Mouse (Mus musculus) myocyte (in vitro differentiated cells): ENCODE results near the gene Uggt1. TPM values are rescaled to one million over a fixed set of nuclear protein-coding genes. Genes with fewer than 3 reads are reported as not detected.

Experiments
- H3K27me3 ChIP-seq: one replicate; pipeline ENCODE4 v1.6.1; 2011; ENCODE audit not compliant: control insufficient read depth, insufficient read depth, insufficient read length
- H3K36me3 ChIP-seq: one replicate; pipeline ENCODE4 v1.6.1; 2011; ENCODE audit not compliant: control insufficient read depth, insufficient read depth
- H3K4me2 ChIP-seq: one replicate; pipeline ENCODE4 v1.6.1; 2011; ENCODE audit warnings: low read depth, control low read depth
- H3K4me3 ChIP-seq: one replicate; pipeline ENCODE4 v1.5.1; 2011; ENCODE audit warnings: mild to moderate bottlenecking, control low read depth, moderate library complexity
- H3K79me2 ChIP-seq: one replicate; pipeline ENCODE4 v1.6.1; 2011; ENCODE audit not compliant: control insufficient read depth, insufficient read depth
- H3ac ChIP-seq: one replicate; pipeline ENCODE4 v1.6.1; 2011; ENCODE audit not compliant: control insufficient read depth, insufficient read length
- CEBPB ChIP-seq: IDR thresholded peaks from 2 replicates; pipeline ENCODE4 v1.6.1; 2011; ENCODE audit warnings: mild to moderate bottlenecking, moderate library complexity; ENCODE audit not compliant: poor library complexity, insufficient read depth, severe bottlenecking
- E2F4 ChIP-seq: IDR thresholded peaks from one replicate; pipeline ENCODE4 v1.6.1; 2011; ENCODE audit warnings: mild to moderate bottlenecking, control low read depth, moderate library complexity; ENCODE audit not compliant: insufficient read depth
- MAX ChIP-seq: IDR thresholded peaks from one replicate; pipeline ENCODE4 v1.6.1; 2011; ENCODE audit warnings: low read depth, mild to moderate bottlenecking, control low read depth
- MYOD1 ChIP-seq, 3 experiments: IDR thresholded peaks; one replicate each; pipeline ENCODE4 v1.6.1; 2011; ENCODE audit warnings: control low read depth in 2 of 3, low read depth in 2 of 3, mild to moderate bottlenecking in 2 of 3, moderate library complexity in 1 of 3; ENCODE audit not compliant: insufficient read length in 2 of 3, control insufficient read depth in 1 of 3
- MYOG ChIP-seq, 3 experiments: IDR thresholded peaks; one replicate each; pipeline ENCODE4 v1.6.1; 2011; ENCODE audit warnings: control low read depth in 2 of 3, low read depth in 2 of 3, mild to moderate bottlenecking in 2 of 3; ENCODE audit not compliant: insufficient read length in 2 of 3, control insufficient read depth in 1 of 3, insufficient read depth in 1 of 3
- POLR2A ChIP-seq: IDR thresholded peaks from one replicate; pipeline ENCODE4 v1.6.1; 2011; ENCODE audit warnings: low read depth, mild to moderate bottlenecking, control low read depth, moderate library complexity; ENCODE audit not compliant: insufficient read length
- POLR2AphosphoS2 ChIP-seq: IDR thresholded peaks from one replicate; pipeline ENCODE4 v1.6.1; 2011; ENCODE audit warnings: low read depth, control low read depth; ENCODE audit not compliant: insufficient read length
- REST ChIP-seq: IDR thresholded peaks from one replicate; pipeline ENCODE4 v1.6.1; 2011; ENCODE audit warnings: mild to moderate bottlenecking, control low read depth, moderate library complexity; ENCODE audit not compliant: insufficient read depth, insufficient read length
- SRF ChIP-seq: IDR thresholded peaks from one replicate; pipeline ENCODE4 v1.6.1; 2011; ENCODE audit warnings: low read depth; ENCODE audit not compliant: control insufficient read depth, insufficient read length
- TCF12 ChIP-seq: IDR thresholded peaks from one replicate; pipeline ENCODE4 v1.6.1; 2011; ENCODE audit warnings: mild to moderate bottlenecking, control low read depth; ENCODE audit not compliant: poor library complexity, insufficient read depth, severe bottlenecking
- TCF3 ChIP-seq: IDR thresholded peaks from one replicate; pipeline ENCODE4 v1.6.1; 2011; ENCODE audit warnings: low read depth, control low read depth; ENCODE audit not compliant: insufficient read length
- USF1 ChIP-seq: IDR thresholded peaks from one replicate; pipeline ENCODE4 v1.6.1; 2011; ENCODE audit warnings: low read depth, mild to moderate bottlenecking, control low read depth, moderate library complexity
- polyA plus RNA-seq: library from polyadenylated mRNA; unstranded; fragments of >200 nt; fragmentation: generic; extraction: Trizol; gene quantifications from one replicate; pipeline ENCODE4 v1.2.1, GENCODE M21; 2012; ENCODE audit warnings: missing spikeins

Gene Uggt1
- polyA plus RNA-seq, 1 experiment, result 24.3 TPM

DNA sequence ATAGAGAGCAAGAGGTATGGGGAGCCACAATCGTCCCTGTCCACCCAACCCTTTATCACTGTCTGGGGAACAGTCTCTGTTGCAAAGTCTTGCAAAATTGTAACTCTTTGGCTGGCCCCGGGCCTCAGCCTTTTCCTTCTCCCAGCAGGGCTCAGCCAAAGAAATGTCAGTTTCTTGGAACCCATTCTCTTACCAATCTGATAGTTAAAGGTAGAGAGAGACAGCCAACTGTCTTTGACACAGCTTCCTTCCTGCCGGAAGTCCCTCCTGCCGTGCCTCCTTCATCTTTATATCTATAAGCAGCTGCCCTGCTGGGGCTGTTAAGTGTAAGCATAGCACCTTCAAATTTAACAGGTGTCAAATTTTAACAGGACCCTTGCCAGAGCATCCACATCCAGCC is 113.4 kb downstream of the Uggt1 start:
- Histone ChIP-seq H3K4me2 (no peak overlapping the region), H3K36me3 (no peaks in the 10 kb centered on the region), H3K79me2 (no peaks in the 10 kb centered on the region), H3K27me3 (no peaks in the 10 kb centered on the region), H3ac (no peak overlapping the region), H3K4me3 (no peak overlapping the region)
- TF ChIP-seq POLR2AphosphoS2, result no peak
- peak; percentile 34; the same call in 1 of the 2 replicates for TF ChIP-seq CEBPB
- no peak for TF ChIP-seq MYOD1 (IDR thresholded peaks at IDR 0.05; ENCODE audit: control insufficient read depth in 1 of 3, insufficient read length in 2 of 3, low read depth in 2 of 3)

DNA sequence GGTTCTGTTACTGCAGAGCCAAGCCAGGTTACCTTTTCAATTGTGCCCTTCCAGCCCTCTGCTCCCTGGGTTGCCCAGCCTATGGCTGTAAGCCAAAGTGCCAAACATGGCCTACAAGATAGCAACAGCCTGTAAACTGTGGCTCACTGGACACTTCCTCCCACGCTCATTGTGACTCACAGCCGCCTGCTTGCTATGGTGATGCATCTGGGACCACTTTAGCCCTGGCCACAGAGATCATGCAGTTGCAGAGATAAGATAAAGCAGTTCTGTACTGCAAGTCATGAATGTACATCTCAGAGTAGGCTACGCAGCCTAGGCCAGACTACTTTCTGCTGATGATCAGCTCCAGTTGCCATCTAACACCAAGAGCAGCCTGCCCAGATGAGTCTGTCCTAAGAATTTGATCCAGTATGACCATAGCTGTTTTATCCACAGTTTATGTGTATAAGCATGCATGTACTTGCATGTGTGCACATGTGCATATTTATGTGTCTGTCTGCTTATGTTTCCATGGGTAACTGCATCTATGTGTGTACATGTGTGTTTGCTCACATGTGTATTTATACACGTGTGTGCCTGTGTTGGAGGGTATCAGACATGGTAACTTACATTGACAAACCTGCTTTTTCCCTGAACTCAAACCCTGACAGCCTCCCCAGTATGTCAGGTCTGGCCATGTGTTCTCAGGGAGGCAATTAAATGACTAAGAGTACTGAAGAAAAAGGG is 114.0 kb downstream of the Uggt1 start:
- Histone ChIP-seq H3ac (no peak overlapping the region), H3K36me3 (no peaks in the 10 kb centered on the region), H3K79me2 (no peaks in the 10 kb centered on the region), H3K4me2 (peak overlapping the region; percentile 40), H3K27me3 (no peaks in the 10 kb centered on the region), H3K4me3 (no peak overlapping the region)
- no peak for TF ChIP-seq MAX
- TF ChIP-seq SRF, result peak; percentile 75
- no peak for TF ChIP-seq USF1
- TF ChIP-seq TCF12, result peak; percentile 44
- peak in 2 of 3 experiments; percentile 39 to 77 for TF ChIP-seq MYOD1 (IDR thresholded peaks at IDR 0.05; ENCODE audit: control insufficient read depth in 1 of 3, insufficient read length in 2 of 3, low read depth in 2 of 3)
- TF ChIP-seq MYOG (IDR thresholded peaks at IDR 0.05; ENCODE audit: control insufficient read depth in 1 of 3, insufficient read depth in 1 of 3, insufficient read length in 2 of 3, low read depth in 2 of 3), result peak in 2 of 3 experiments; percentile 21 to 38
- TF ChIP-seq POLR2AphosphoS2, result no peak

- H3K27me3 ChIP-seq, result no peaks in the 10 kb centered on the region
- H3K36me3 ChIP-seq, result no peaks in the 10 kb centered on the region
- no peak overlapping the region for H3ac ChIP-seq
- H3K4me3 ChIP-seq, result no peak overlapping the region
- TF ChIP-seq TCF12 (no peak), E2F4 (no peak), MYOG (IDR thresholded peaks at IDR 0.05; ENCODE audit: control insufficient read depth in 1 of 3, insufficient read depth in 1 of 3, insufficient read length in 2 of 3, low read depth in 2 of 3) (no peak), CEBPB (no peak), MAX (no peak), MYOD1 (IDR thresholded peaks at IDR 0.05; ENCODE audit: control insufficient read depth in 1 of 3, insufficient read length in 2 of 3, low read depth in 2 of 3) (no peak), SRF (no peak), POLR2AphosphoS2 (no peak), REST (no peak), USF1 (no peak), TCF3 (no peak), POLR2A (no peak)
- H3K4me2 ChIP-seq, result peak overlapping the region; percentile 40
- H3K79me2 ChIP-seq, result no peaks in the 10 kb centered on the region
These were observed 114.6 kb downstream of the Uggt1 start for GRCm38 (mm10) chr1:36129881-36130280.

- Histone ChIP-seq H3ac (no peak overlapping the region), H3K27me3 (no peaks in the 10 kb centered on the region), H3K4me2 (peak overlapping the region; percentile 26), H3K36me3 (no peaks in the 10 kb centered on the region), H3K79me2 (no peaks in the 10 kb centered on the region), H3K4me3 (no peak overlapping the region)
- TF ChIP-seq REST, result no peak
- no peak for TF ChIP-seq TCF3
- TF ChIP-seq POLR2A, result no peak
- TF ChIP-seq MYOD1 (IDR thresholded peaks at IDR 0.05; ENCODE audit: control insufficient read depth in 1 of 3, insufficient read length in 2 of 3, low read depth in 2 of 3), result no peak
- no peak for TF ChIP-seq E2F4
- no peak for TF ChIP-seq TCF12
- no peak for TF ChIP-seq SRF
- no peak for TF ChIP-seq USF1
These were observed 115.4 kb downstream of the Uggt1 start for GRCm38 (mm10) chr1:36129126-36129525.

DNA sequence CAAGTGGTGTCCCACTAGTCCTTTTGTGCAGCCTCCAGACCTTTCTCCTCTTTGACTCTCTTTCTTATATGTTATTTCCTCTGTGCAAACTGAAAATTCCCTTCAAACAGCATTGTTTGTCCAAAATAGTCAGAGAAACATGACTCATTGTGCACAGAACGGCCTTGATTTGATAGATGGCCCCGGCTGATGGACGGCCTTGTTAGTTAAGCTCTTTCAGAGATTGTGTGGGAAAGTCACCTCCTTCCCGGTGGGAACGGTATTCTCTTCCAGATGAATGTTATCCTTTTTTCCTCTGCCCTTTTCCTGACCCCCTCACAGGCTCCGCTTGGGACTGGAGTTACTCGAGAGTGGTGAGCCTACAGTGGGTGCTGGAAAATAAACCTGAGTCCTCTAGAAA is 119.4 kb downstream of the Uggt1 start:
- no peak for TF ChIP-seq MAX
- no peak for TF ChIP-seq E2F4
- no peak for TF ChIP-seq USF1
- no peak for TF ChIP-seq POLR2AphosphoS2
- no peak for TF ChIP-seq TCF12
- no peak for TF ChIP-seq SRF
- no peak for TF ChIP-seq MYOD1 (IDR thresholded peaks at IDR 0.05; ENCODE audit: control insufficient read depth in 1 of 3, insufficient read length in 2 of 3, low read depth in 2 of 3)
- no peak for TF ChIP-seq TCF3
- no peak for TF ChIP-seq POLR2A
- no peaks in the 10 kb centered on the region for H3K36me3 ChIP-seq

More for the DNA sequence above, 119.4 kb downstream of the Uggt1 start:
- Histone ChIP-seq H3K4me2 (no peak overlapping the region), H3K27me3 (no peaks in the 10 kb centered on the region), H3ac (no peak overlapping the region), H3K79me2 (no peaks in the 10 kb centered on the region), H3K4me3 (no peak overlapping the region)
